Mouse (Mus musculus) CD8-positive naive resting alpha-beta T cell, adult 2 months (primary cell): ENCODE measurements around the gene Sfmbt1.

ENCODE experiments used
- DNase-seq, 2 experiments: peaks; one replicate each; pipeline ENCODE4 v3.0.0; 2022; ENCODE audit warnings: low read depth in 2 of 2, low spot score in 2 of 2

Gene Sfmbt1

GRCm38 (mm10) chr14:30870206-30871147 lies 155.8 kb downstream of the Sfmbt1 start:
- no peak for DNase-seq
